Mouse (Mus musculus) myocyte (in vitro differentiated cells): ENCODE measurements around the gene Sh3d19. TPM values are rescaled to one million over a fixed set of nuclear protein-coding genes. Genes with fewer than 3 reads are reported as not detected.

ENCODE experiments used
- H3K27me3 ChIP-seq: one replicate; pipeline ENCODE4 v1.6.1; 2011; ENCODE audit not compliant: control insufficient read depth, insufficient read depth, insufficient read length
- H3K36me3 ChIP-seq: one replicate; pipeline ENCODE4 v1.6.1; 2011; ENCODE audit not compliant: control insufficient read depth, insufficient read depth
- H3K4me2 ChIP-seq: one replicate; pipeline ENCODE4 v1.6.1; 2011; ENCODE audit warnings: low read depth, control low read depth
- H3K4me3 ChIP-seq: one replicate; pipeline ENCODE4 v1.5.1; 2011; ENCODE audit warnings: mild to moderate bottlenecking, control low read depth, moderate library complexity
- H3K79me2 ChIP-seq: one replicate; pipeline ENCODE4 v1.6.1; 2011; ENCODE audit not compliant: control insufficient read depth, insufficient read depth
- H3ac ChIP-seq: one replicate; pipeline ENCODE4 v1.6.1; 2011; ENCODE audit not compliant: control insufficient read depth, insufficient read length
- CEBPB ChIP-seq: IDR thresholded peaks from 2 replicates; pipeline ENCODE4 v1.6.1; 2011; ENCODE audit warnings: mild to moderate bottlenecking, moderate library complexity; ENCODE audit not compliant: poor library complexity, insufficient read depth, severe bottlenecking
- E2F4 ChIP-seq: IDR thresholded peaks from one replicate; pipeline ENCODE4 v1.6.1; 2011; ENCODE audit warnings: mild to moderate bottlenecking, control low read depth, moderate library complexity; ENCODE audit not compliant: insufficient read depth
- MAX ChIP-seq: IDR thresholded peaks from one replicate; pipeline ENCODE4 v1.6.1; 2011; ENCODE audit warnings: low read depth, mild to moderate bottlenecking, control low read depth
- MYOD1 ChIP-seq, 3 experiments: IDR thresholded peaks; one replicate each; pipeline ENCODE4 v1.6.1; 2011; ENCODE audit warnings: control low read depth in 2 of 3, low read depth in 2 of 3, mild to moderate bottlenecking in 2 of 3, moderate library complexity in 1 of 3; ENCODE audit not compliant: insufficient read length in 2 of 3, control insufficient read depth in 1 of 3
- MYOG ChIP-seq, 3 experiments: IDR thresholded peaks; one replicate each; pipeline ENCODE4 v1.6.1; 2011; ENCODE audit warnings: control low read depth in 2 of 3, low read depth in 2 of 3, mild to moderate bottlenecking in 2 of 3; ENCODE audit not compliant: insufficient read length in 2 of 3, control insufficient read depth in 1 of 3, insufficient read depth in 1 of 3
- POLR2A ChIP-seq: IDR thresholded peaks from one replicate; pipeline ENCODE4 v1.6.1; 2011; ENCODE audit warnings: low read depth, mild to moderate bottlenecking, control low read depth, moderate library complexity; ENCODE audit not compliant: insufficient read length
- POLR2AphosphoS2 ChIP-seq: IDR thresholded peaks from one replicate; pipeline ENCODE4 v1.6.1; 2011; ENCODE audit warnings: low read depth, control low read depth; ENCODE audit not compliant: insufficient read length
- REST ChIP-seq: IDR thresholded peaks from one replicate; pipeline ENCODE4 v1.6.1; 2011; ENCODE audit warnings: mild to moderate bottlenecking, control low read depth, moderate library complexity; ENCODE audit not compliant: insufficient read depth, insufficient read length
- SRF ChIP-seq: IDR thresholded peaks from one replicate; pipeline ENCODE4 v1.6.1; 2011; ENCODE audit warnings: low read depth; ENCODE audit not compliant: control insufficient read depth, insufficient read length
- TCF12 ChIP-seq: IDR thresholded peaks from one replicate; pipeline ENCODE4 v1.6.1; 2011; ENCODE audit warnings: mild to moderate bottlenecking, control low read depth; ENCODE audit not compliant: poor library complexity, insufficient read depth, severe bottlenecking
- TCF3 ChIP-seq: IDR thresholded peaks from one replicate; pipeline ENCODE4 v1.6.1; 2011; ENCODE audit warnings: low read depth, control low read depth; ENCODE audit not compliant: insufficient read length
- USF1 ChIP-seq: IDR thresholded peaks from one replicate; pipeline ENCODE4 v1.6.1; 2011; ENCODE audit warnings: low read depth, mild to moderate bottlenecking, control low read depth, moderate library complexity
- polyA plus RNA-seq: library from polyadenylated mRNA; unstranded; fragments of >200 nt; fragmentation: generic; extraction: Trizol; gene quantifications from one replicate; pipeline ENCODE4 v1.2.1, GENCODE M21; 2012; ENCODE audit warnings: missing spikeins

Sh3d19 gene
- polyA plus RNA-seq, 1 experiment, result 7.0 TPM

- H3K36me3 ChIP-seq, result no peaks in the 10 kb centered on the region
- H3K27me3 ChIP-seq, result no peaks in the 10 kb centered on the region
- H3ac ChIP-seq, result no peak overlapping the region
- TF ChIP-seq POLR2A, result no peak
- TF ChIP-seq TCF12, result no peak
- no peak for TF ChIP-seq REST
- no peak for TF ChIP-seq E2F4
- TF ChIP-seq MYOG (IDR thresholded peaks at IDR 0.05; ENCODE audit: control insufficient read depth in 1 of 3, insufficient read depth in 1 of 3, insufficient read length in 2 of 3, low read depth in 2 of 3), result no peak
- no peak for TF ChIP-seq CEBPB
- no peak for TF ChIP-seq TCF3
- TF ChIP-seq MAX, result no peak
- TF ChIP-seq POLR2AphosphoS2, result no peak
- no peak for TF ChIP-seq MYOD1 (IDR thresholded peaks at IDR 0.05; ENCODE audit: control insufficient read depth in 1 of 3, insufficient read length in 2 of 3, low read depth in 2 of 3)
- TF ChIP-seq SRF, result no peak
- TF ChIP-seq USF1, result no peak
- H3K4me2 ChIP-seq, result no peak overlapping the region
- no peak overlapping the region for H3K4me3 ChIP-seq
- H3K79me2 ChIP-seq, result no peaks in the 10 kb centered on the region
These were observed 141.9 kb downstream of the Sh3d19 start for GRCm38 (mm10) chr3:86112766-86113165.

- H3K4me3 ChIP-seq, result no peak overlapping the region
These were observed 143.9 kb downstream of the Sh3d19 start for GRCm38 (mm10) chr3:86114659-86115338.

DNA sequence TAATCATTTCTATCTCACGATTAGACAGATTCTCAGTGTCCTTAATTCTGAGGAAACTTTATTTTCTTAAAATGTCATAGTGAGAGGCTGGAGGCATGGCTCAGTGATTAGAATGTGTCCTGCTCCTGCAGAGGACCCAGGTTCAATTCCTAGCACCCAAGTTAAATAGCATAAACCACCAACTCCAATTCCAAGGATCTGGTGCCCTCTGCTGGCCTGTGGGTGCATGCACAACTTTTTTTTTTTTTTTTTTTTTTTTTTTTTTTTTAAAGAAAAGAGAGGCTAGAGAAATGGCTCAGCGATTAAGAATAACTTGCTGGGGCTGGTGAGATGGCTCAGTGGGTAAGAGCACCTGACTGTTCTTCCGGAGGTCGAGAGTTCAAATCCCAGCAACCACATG is 146.0 kb downstream of the Sh3d19 start:
- Histone ChIP-seq H3ac (no peak overlapping the region), H3K4me3 (no peak overlapping the region), H3K4me2 (no peak overlapping the region), H3K36me3 (peaks cover 4% of the 10 kb centered on the region), H3K27me3 (no peaks in the 10 kb centered on the region), H3K79me2 (no peaks in the 10 kb centered on the region)
- TF ChIP-seq USF1, result no peak
- TF ChIP-seq REST, result no peak
- TF ChIP-seq E2F4, result no peak
- no peak for TF ChIP-seq MAX
- no peak for TF ChIP-seq CEBPB
- TF ChIP-seq POLR2AphosphoS2, result no peak
- no peak for TF ChIP-seq MYOD1 (IDR thresholded peaks at IDR 0.05; ENCODE audit: control insufficient read depth in 1 of 3, insufficient read length in 2 of 3, low read depth in 2 of 3)
- TF ChIP-seq MYOG (IDR thresholded peaks at IDR 0.05; ENCODE audit: control insufficient read depth in 1 of 3, insufficient read depth in 1 of 3, insufficient read length in 2 of 3, low read depth in 2 of 3), result no peak
- TF ChIP-seq TCF3, result no peak
- TF ChIP-seq SRF, result no peak
- TF ChIP-seq POLR2A, result no peak
- TF ChIP-seq TCF12, result no peak

More at GRCm38 (mm10) chr3:86114659-86115338, 143.9 kb downstream of the Sh3d19 start:
- Histone ChIP-seq H3K36me3 (no peaks in the 10 kb centered on the region), H3K79me2 (no peaks in the 10 kb centered on the region), H3K27me3 (no peaks in the 10 kb centered on the region), H3K4me2 (peak overlapping the region; percentile 55), H3ac (no peak overlapping the region)
- TF ChIP-seq MAX, result no peak
- no peak for TF ChIP-seq MYOD1 (IDR thresholded peaks at IDR 0.05; ENCODE audit: control insufficient read depth in 1 of 3, insufficient read length in 2 of 3, low read depth in 2 of 3)
- TF ChIP-seq CEBPB, result no peak
- no peak for TF ChIP-seq REST
- TF ChIP-seq SRF, result no peak
- no peak for TF ChIP-seq POLR2A
- TF ChIP-seq USF1, result no peak
- no peak for TF ChIP-seq TCF3
- no peak for TF ChIP-seq TCF12
- no peak for TF ChIP-seq MYOG (IDR thresholded peaks at IDR 0.05; ENCODE audit: control insufficient read depth in 1 of 3, insufficient read depth in 1 of 3, insufficient read length in 2 of 3, low read depth in 2 of 3)
- TF ChIP-seq E2F4, result no peak
- no peak for TF ChIP-seq POLR2AphosphoS2

DNA sequence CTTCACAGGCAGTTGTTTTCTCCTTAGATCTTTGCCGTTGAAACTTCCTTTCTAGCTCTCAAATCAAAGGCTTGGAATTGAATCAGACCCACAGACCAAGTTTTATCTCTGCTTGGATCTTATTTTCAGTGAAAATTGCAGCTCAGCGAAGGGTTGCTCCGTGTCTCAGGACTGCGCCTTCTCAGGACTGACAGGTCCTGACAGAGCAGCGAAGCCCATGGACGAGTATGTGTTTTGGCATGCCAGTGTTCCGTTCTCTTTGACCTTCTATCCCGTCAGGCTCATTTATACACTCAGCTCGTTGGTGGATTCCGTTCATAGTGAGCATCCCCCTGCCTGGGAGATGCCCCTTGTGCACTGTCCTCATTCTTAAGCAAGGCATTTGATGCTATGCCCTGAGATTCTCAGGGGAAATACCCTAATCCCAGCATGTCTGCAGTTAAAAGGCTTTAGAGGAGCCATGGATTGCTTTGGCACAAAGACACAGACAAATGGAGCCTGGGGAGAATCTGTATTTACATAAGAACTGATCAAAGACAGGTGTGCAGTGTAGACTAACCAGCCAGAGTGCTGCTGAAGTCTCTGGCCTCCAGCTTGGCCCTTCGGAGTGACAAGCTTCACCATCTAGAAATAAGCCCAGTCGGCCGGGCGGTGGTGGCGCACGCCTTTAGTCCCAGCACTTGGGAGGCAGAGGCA is 148.5 kb downstream of the Sh3d19 start:
- Histone ChIP-seq H3K4me3 (no peak overlapping the region), H3K79me2 (no peaks in the 10 kb centered on the region), H3K27me3 (no peaks in the 10 kb centered on the region), H3ac (no peak overlapping the region), H3K36me3 (peaks cover 4% of the 10 kb centered on the region), H3K4me2 (no peak overlapping the region)
- no peak for TF ChIP-seq SRF
- no peak for TF ChIP-seq TCF3
- no peak for TF ChIP-seq POLR2AphosphoS2
- no peak for TF ChIP-seq E2F4
- no peak for TF ChIP-seq TCF12
- no peak for TF ChIP-seq MYOD1 (IDR thresholded peaks at IDR 0.05; ENCODE audit: control insufficient read depth in 1 of 3, insufficient read length in 2 of 3, low read depth in 2 of 3)
- TF ChIP-seq USF1, result no peak
- TF ChIP-seq CEBPB, result no peak
- no peak for TF ChIP-seq MYOG (IDR thresholded peaks at IDR 0.05; ENCODE audit: control insufficient read depth in 1 of 3, insufficient read depth in 1 of 3, insufficient read length in 2 of 3, low read depth in 2 of 3)
- no peak for TF ChIP-seq REST
- TF ChIP-seq POLR2A, result no peak
- TF ChIP-seq MAX, result no peak
